Mouse (Mus musculus) MN1 (cell line): ENCODE measurements around the gene 1700028P14Rik.
A peak's percentile ranks its signal among the peaks of the same experiment; 100 is the strongest.

Source experiments
- DNase-seq: peaks from one replicate; pipeline ENCODE4 v3.0.0-alpha.2; 2016; ENCODE audit warnings: low spot score

Gene 1700028P14Rik

DNA sequence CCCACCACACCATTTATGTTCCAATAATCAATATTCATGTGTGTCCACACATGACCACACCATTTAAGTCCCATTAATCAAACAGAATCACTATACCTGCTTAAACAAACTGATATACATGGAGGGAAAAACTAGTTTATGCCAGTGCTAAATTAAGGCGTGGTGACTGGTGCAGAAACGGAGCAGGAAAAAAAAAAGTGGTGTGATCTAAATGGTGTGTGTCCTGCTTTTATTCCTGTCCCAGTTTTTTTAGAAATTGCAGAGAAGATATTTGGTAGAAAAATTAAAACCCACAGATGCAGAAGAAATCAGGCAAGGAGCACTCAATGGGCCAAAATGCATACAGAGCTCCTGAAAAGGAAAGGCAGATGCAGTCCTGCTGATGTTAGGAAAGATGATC, 44.7 kb downstream of the 1700028P14Rik start:
- no peak for DNase-seq

- DNase-seq, result no peak
Observed at GRCm38 (mm10) chr19:23594950-23595349, 57.7 kb downstream of the 1700028P14Rik start.

- DNase-seq, result no peak
Observed at GRCm38 (mm10) chr19:23578606-23579355, 73.8 kb downstream of the 1700028P14Rik start.

GRCm38 (mm10) chr19:23576685-23577084, 75.9 kb downstream of the 1700028P14Rik start:
- no peak for DNase-seq

GRCm38 (mm10) chr19:23563693-23564092, 88.9 kb downstream of the 1700028P14Rik start:
- no peak for DNase-seq

GRCm38 (mm10) chr19:23562588-23562987, 90.0 kb downstream of the 1700028P14Rik start:
- DNase-seq, result no peak

- DNase-seq, result no peak
Observed at GRCm38 (mm10) chr19:23562061-23562460, 90.6 kb downstream of the 1700028P14Rik start.

DNA sequence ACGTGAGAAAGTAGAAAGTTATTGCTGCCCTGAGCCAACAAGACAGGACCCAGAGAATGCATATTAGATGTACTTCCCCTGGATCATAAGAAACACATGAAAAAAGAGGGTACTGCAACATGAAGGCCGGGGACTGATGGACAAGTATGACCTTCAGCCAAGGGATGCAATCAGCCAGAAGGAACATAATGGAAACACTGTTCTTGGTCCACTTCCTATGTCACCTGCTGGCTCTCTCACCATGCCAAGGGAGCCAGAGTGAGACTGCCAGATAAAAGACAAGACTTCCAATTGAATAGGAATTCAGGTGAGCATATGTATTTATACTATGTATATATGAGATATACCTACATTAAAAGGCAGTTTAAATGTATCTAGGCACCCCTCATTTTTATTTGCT, 99.2 kb downstream of the 1700028P14Rik start:
- DNase-seq, result no peak

GRCm38 (mm10) chr19:23545604-23546003, 107.0 kb downstream of the 1700028P14Rik start:
- DNase-seq, result no peak

DNA sequence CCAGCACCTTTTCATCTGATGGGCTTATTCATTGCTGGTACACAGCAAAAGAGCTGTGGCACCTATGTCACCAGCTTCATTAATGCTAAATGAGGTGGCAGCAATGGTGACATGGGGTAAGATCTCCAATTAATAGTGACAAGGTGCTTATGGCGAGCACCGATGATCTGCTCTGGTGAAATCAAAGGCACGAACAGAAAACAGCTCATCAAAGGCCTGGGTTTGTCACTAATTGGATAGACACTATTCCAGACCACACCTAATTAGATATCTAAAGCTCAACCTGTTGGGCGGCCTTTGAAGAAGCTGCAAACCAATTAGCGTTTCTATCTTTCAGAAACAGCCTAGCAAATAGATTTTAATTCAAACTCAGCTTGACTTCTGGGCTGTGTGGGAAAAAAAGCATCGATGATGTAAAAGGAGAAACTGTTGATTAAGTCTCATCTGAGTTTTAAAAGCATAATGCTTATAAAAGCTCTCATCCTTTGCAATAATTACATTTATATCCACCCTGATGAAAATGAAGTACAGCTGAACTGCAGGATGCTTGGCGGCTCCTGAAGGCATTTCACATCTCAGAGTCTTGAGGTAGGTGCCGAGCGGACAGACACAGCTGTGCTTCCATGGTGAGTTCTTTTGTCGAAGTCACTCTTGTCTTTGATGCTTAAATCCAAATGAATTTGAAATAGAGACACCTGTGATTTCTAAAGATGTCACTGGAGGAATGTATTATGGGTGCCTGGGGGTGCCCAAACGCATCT, 109.2 kb downstream of the 1700028P14Rik start:
- no peak for DNase-seq

DNA sequence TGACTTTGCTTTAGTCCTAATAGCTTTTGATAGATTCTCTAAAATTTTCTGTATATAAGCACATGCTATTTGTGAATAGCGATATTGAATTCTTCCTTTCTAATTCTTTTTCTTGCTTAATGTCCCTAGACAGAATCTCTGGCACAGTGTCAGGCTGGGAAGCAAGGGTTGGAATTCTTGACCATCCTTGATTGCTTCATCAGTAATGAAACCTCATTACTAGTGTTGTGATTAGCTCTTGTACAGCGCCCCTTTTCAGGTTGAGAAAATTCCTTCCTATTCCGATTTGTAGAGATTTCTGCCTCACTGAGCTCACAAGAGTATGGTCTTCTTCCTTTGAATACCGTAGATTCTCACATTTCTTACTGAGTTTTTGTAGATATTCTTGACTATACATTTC, 109.9 kb downstream of the 1700028P14Rik start:
- DNase-seq, result no peak

DNA sequence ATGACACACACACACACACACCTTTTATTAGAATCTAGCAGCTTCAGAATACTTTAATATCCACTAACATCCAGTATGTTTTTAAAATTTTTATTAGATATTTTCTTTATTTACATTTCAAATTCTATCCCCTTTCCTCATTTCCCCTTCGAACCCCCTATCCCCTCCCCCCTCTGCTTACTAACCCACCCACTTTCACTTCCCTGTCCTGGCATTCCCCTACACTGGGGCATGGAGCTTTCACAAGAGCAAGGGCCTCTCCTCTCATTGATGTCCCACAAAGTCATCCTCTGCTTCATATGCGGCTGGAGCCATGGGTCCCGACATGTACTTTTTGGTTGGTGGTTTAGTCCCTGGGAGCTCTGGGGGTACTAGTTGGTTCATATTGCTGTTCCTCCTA, 116.9 kb downstream of the 1700028P14Rik start:
- no peak for DNase-seq

- DNase-seq, result no peak
Observed at GRCm38 (mm10) chr19:23531899-23532298, 120.7 kb downstream of the 1700028P14Rik start.

DNA sequence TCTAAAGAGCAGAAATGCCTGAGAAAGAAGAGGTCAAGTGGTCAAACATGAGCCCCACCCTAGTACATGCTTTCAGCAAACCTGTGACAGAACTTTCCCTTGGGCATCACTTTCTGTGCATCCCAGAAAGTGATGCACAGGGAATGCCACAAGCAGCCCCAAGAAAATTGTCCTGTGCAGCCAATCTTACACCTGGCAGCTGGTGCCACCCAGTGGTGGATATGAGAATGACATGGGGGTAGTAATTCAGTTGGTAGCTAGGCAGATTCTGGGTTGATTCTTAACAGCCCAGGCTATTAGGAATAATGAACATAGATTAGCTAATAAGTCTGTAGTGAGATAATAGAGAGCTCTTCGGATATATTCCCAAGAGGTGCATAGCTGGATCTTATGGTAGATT, 128.9 kb downstream of the 1700028P14Rik start:
- peak; percentile 24 for DNase-seq

GRCm38 (mm10) chr19:23521831-23522230, 130.8 kb downstream of the 1700028P14Rik start:
- DNase-seq, result no peak

DNA sequence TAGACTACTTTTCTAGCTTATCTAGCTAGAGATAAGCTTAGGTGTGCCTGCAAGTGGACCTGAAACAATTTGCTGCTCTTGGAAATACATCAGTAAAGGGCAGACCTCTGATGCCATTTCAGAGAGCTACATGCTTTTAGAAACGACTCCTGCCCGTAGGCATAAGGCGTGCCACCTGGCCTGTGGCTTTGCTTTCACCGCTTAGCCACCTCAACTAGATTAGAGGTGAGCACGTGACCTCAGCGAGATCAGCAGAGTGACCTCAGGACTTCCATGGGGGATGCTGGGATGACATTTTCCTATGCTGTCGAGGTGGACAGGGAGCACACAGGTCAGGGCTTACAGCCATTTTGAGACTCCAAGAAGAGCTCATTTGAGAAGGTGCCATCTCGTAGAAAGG, 131.5 kb downstream of the 1700028P14Rik start:
- DNase-seq, result no peak

GRCm38 (mm10) chr19:23520629-23521028, 132.0 kb downstream of the 1700028P14Rik start:
- DNase-seq, result no peak

- DNase-seq, result no peak
Observed at GRCm38 (mm10) chr19:23518477-23518876, 134.1 kb downstream of the 1700028P14Rik start.

GRCm38 (mm10) chr19:23511303-23511702, 141.3 kb downstream of the 1700028P14Rik start:
- no peak for DNase-seq
